Mouse (Mus musculus) hindbrain, embryonic 15.5 days (tissue): ENCODE data around the gene Mbtd1. TPM values are rescaled to one million over a fixed set of nuclear protein-coding genes. Genes with fewer than 3 reads are reported as not detected.

Experiments
- ATAC-seq: fragments of 200-750 bp; cut with Nextera tagmentation; 2 replicates; pipeline ENCODE4 v1.8.0; 2017; ENCODE audit warnings: low read depth, moderate number of reproducible peaks, moderate TSS enrichment; ENCODE audit not compliant: low FRiP score
- H3K27ac ChIP-seq: fragments of 300-500 bp; sonication (generic); replicated peaks from 2 replicates; pipeline ENCODE4 v1.5.1; 2015; ENCODE audit warnings: mild to moderate bottlenecking, inconsistent platforms
- H3K27me3 ChIP-seq: fragments of 300-500 bp; sonication (generic); 2 replicates; pipeline ENCODE4 v1.6.1; 2015; ENCODE audit warnings: control low read depth, inconsistent platforms
- H3K36me3 ChIP-seq: fragments of 300-500 bp; sonication (generic); 2 replicates; pipeline ENCODE4 v1.6.1; 2015; ENCODE audit warnings: control low read depth, inconsistent platforms
- H3K4me1 ChIP-seq: fragments of 300-500 bp; sonication (generic); replicated peaks from 2 replicates; pipeline ENCODE4 v1.6.1; 2015; ENCODE audit warnings: control low read depth, inconsistent platforms
- H3K4me2 ChIP-seq: fragments of 300-500 bp; sonication (generic); 2 replicates; pipeline ENCODE4 v1.6.1; 2015; ENCODE audit warnings: moderate library complexity, mild to moderate bottlenecking, inconsistent platforms
- H3K4me3 ChIP-seq: fragments of 300-500 bp; sonication (generic); 2 replicates; pipeline ENCODE4 v1.5.1; 2015; ENCODE audit warnings: mild to moderate bottlenecking, inconsistent platforms
- H3K9ac ChIP-seq: fragments of 300-500 bp; sonication (generic); 2 replicates; pipeline ENCODE4 v1.6.1; 2015; ENCODE audit warnings: inconsistent platforms
- H3K9me3 ChIP-seq: fragments of 300-500 bp; sonication (generic); 2 replicates; pipeline ENCODE4 v1.6.1; 2016; ENCODE audit warnings: control low read depth, inconsistent platforms
- WGBS: fragments of 180-500 bp; shearing (Covaris S2); methylation state at CpG from one replicate; pipeline ENCODE4 v1.1.7; 2015; 5-methylcytosine and 5-hydroxymethylcytosine counted together
- polyA plus RNA-seq: library from polyadenylated mRNA; unstranded; fragments of >200 nt; fragmentation: Nextera tagmentation; extraction: Ambion mirVana; gene quantifications from 2 replicates; pipeline ENCODE4 v1.2.1, GENCODE M21; 2015

The Mbtd1 gene
- polyA plus RNA-seq, 1 experiment from 2014 or later, result 22.3 TPM

GRCm38 (mm10) chr11:93969171-93969570 is 83.5 kb downstream of the Mbtd1 start:
- no peak for ATAC-seq
- Histone ChIP-seq H3K36me3 (peaks cover 17% of the 10 kb centered on the region), H3K27ac (peak overlapping the region; percentile 90), H3K9ac (0 out of 2 replicates have a peak overlapping the region, but pooled peaks have one; percentile 34), H3K4me2 (0 out of 2 replicates have a peak overlapping the region, but pooled peaks have one; percentile 48), H3K27me3 (no peaks in the 10 kb centered on the region), H3K9me3 (no peaks in the 10 kb centered on the region), H3K4me3 (no peak overlapping the region), H3K4me1 (peaks cover 27% of the 10 kb centered on the region)
- WGBS, result 94% methylated on average over 6 of the region's 6 CpGs

GRCm38 (mm10) chr11:93969799-93970198 is 84.1 kb downstream of the Mbtd1 start:
- peaks cover 10% of the 10 kb centered on the region for H3K36me3 ChIP-seq
- no peak overlapping the region for H3K4me2 ChIP-seq
- H3K27ac ChIP-seq, result no peak overlapping the region
- no peak for ATAC-seq
- WGBS, result 56% methylated on average over 1 of the region's 1 CpGs
- no peak overlapping the region for H3K4me3 ChIP-seq
- H3K27me3 ChIP-seq, result no peaks in the 10 kb centered on the region
- H3K9me3 ChIP-seq, result no peaks in the 10 kb centered on the region
- H3K4me1 ChIP-seq, result peaks cover 27% of the 10 kb centered on the region
- H3K9ac ChIP-seq, result no peak overlapping the region

GRCm38 (mm10) chr11:93972951-93973350 is 87.3 kb downstream of the Mbtd1 start:
- 87% methylated on average over 5 of the region's 5 CpGs for WGBS
- Histone ChIP-seq H3K4me3 (no peak overlapping the region), H3K27me3 (no peaks in the 10 kb centered on the region), H3K27ac (no peak overlapping the region), H3K9ac (no peak overlapping the region), H3K9me3 (no peaks in the 10 kb centered on the region), H3K4me2 (no peak overlapping the region), H3K4me1 (peaks cover 8% of the 10 kb centered on the region; the same call in 1 of the 2 replicates), H3K36me3 (no peaks in the 10 kb centered on the region)
- ATAC-seq, result no peak

GRCm38 (mm10) chr11:93979502-93980049 is 93.9 kb downstream of the Mbtd1 start:
- ATAC-seq, result no peak
- no peaks in the 10 kb centered on the region for H3K9me3 ChIP-seq

GRCm38 (mm10) chr11:93984619-93985018 is 99.0 kb downstream of the Mbtd1 start:
- Histone ChIP-seq H3K27ac (no peak overlapping the region), H3K4me1 (no peaks in the 10 kb centered on the region), H3K9me3 (no peaks in the 10 kb centered on the region), H3K27me3 (no peaks in the 10 kb centered on the region), H3K4me3 (no peak overlapping the region), H3K9ac (no peak overlapping the region), H3K36me3 (no peaks in the 10 kb centered on the region), H3K4me2 (no peak overlapping the region)
- ATAC-seq, result no peak
- WGBS, result 94% methylated on average over 3 of the region's 3 CpGs

More at GRCm38 (mm10) chr11:93979502-93980049, 93.9 kb downstream of the Mbtd1 start:
- no peaks in the 10 kb centered on the region for H3K27me3 ChIP-seq
- H3K4me1 ChIP-seq, result no peaks in the 10 kb centered on the region
- H3K27ac ChIP-seq, result no peak overlapping the region
- 32% methylated on average over 6 of the region's 6 CpGs for WGBS
- no peaks in the 10 kb centered on the region for H3K36me3 ChIP-seq
- no peak overlapping the region for H3K9ac ChIP-seq
- no peak overlapping the region for H3K4me2 ChIP-seq
- no peak overlapping the region for H3K4me3 ChIP-seq

- Histone ChIP-seq H3K36me3 (no peaks in the 10 kb centered on the region), H3K4me3 (no peak overlapping the region), H3K4me1 (no peaks in the 10 kb centered on the region), H3K4me2 (no peak overlapping the region), H3K27ac (no peak overlapping the region), H3K27me3 (no peaks in the 10 kb centered on the region), H3K9ac (no peak overlapping the region), H3K9me3 (no peaks in the 10 kb centered on the region)
- ATAC-seq, result no peak
- 92% methylated on average over 5 of the region's 5 CpGs for WGBS
Observed at GRCm38 (mm10) chr11:93985265-93985664, 99.6 kb downstream of the Mbtd1 start.

GRCm38 (mm10) chr11:93986298-93986697 is 100.6 kb downstream of the Mbtd1 start:
- Histone ChIP-seq H3K27ac (no peak overlapping the region), H3K9me3 (no peaks in the 10 kb centered on the region), H3K4me3 (no peak overlapping the region), H3K4me2 (no peak overlapping the region), H3K9ac (no peak overlapping the region), H3K4me1 (no peaks in the 10 kb centered on the region), H3K36me3 (no peaks in the 10 kb centered on the region), H3K27me3 (no peaks in the 10 kb centered on the region)
- ATAC-seq, result no peak

GRCm38 (mm10) chr11:93987026-93987425 is 101.4 kb downstream of the Mbtd1 start:
- H3K9me3 ChIP-seq, result no peaks in the 10 kb centered on the region
- WGBS, result 84% methylated on average over 4 of the region's 4 CpGs
- no peak overlapping the region for H3K27ac ChIP-seq
- no peaks in the 10 kb centered on the region for H3K4me1 ChIP-seq
- no peak overlapping the region for H3K4me2 ChIP-seq
- H3K9ac ChIP-seq, result no peak overlapping the region
- no peak overlapping the region for H3K4me3 ChIP-seq
- ATAC-seq, result no peak
- H3K36me3 ChIP-seq, result no peaks in the 10 kb centered on the region
- no peaks in the 10 kb centered on the region for H3K27me3 ChIP-seq

- Histone ChIP-seq H3K4me1 (no peaks in the 10 kb centered on the region), H3K4me2 (no peak overlapping the region), H3K9ac (no peak overlapping the region), H3K27me3 (no peaks in the 10 kb centered on the region), H3K36me3 (no peaks in the 10 kb centered on the region), H3K4me3 (no peak overlapping the region), H3K27ac (no peak overlapping the region), H3K9me3 (no peaks in the 10 kb centered on the region)
- ATAC-seq, result no peak
- 74% methylated on average over 8 of the region's 8 CpGs for WGBS
Observed at GRCm38 (mm10) chr11:93987625-93988327, 102.1 kb downstream of the Mbtd1 start.

GRCm38 (mm10) chr11:93988328-93989062 is 102.8 kb downstream of the Mbtd1 start:
- Histone ChIP-seq H3K9ac (no peak overlapping the region), H3K27me3 (no peaks in the 10 kb centered on the region), H3K4me2 (no peak overlapping the region), H3K9me3 (no peaks in the 10 kb centered on the region), H3K36me3 (no peaks in the 10 kb centered on the region), H3K27ac (no peak overlapping the region; the same call in 1 of the 2 replicates), H3K4me3 (no peak overlapping the region), H3K4me1 (no peaks in the 10 kb centered on the region)
- 75% methylated on average over 12 of the region's 12 CpGs for WGBS
- no peak for ATAC-seq

GRCm38 (mm10) chr11:93994531-93994930 is 108.9 kb downstream of the Mbtd1 start:
- Histone ChIP-seq H3K9me3 (no peaks in the 10 kb centered on the region), H3K4me2 (peak overlapping the region; percentile 87), H3K36me3 (no peaks in the 10 kb centered on the region), H3K27ac (peak overlapping the region; percentile 97), H3K4me1 (peaks cover 37% of the 10 kb centered on the region), H3K9ac (0 out of 2 replicates have a peak overlapping the region, but pooled peaks have one; percentile 4), H3K4me3 (peak overlapping the region; percentile 93), H3K27me3 (0 out of 2 replicates have a peak, but pooled peaks cover 3% of the 10 kb centered on the region)
- no peak for ATAC-seq
- WGBS, result 64% methylated on average over 5 of the region's 5 CpGs

GRCm38 (mm10) chr11:93995111-93995719 is 109.6 kb downstream of the Mbtd1 start:
- H3K4me1 ChIP-seq, result peaks cover 39% of the 10 kb centered on the region
- ATAC-seq, result peak; percentile 40; the same call in 1 of the 2 replicates
- H3K27me3 ChIP-seq, result 0 out of 2 replicates have a peak, but pooled peaks cover 3% of the 10 kb centered on the region
- H3K9ac ChIP-seq, result peak overlapping the region; percentile 89
- H3K36me3 ChIP-seq, result no peaks in the 10 kb centered on the region
- peak overlapping the region; percentile 97 for H3K27ac ChIP-seq
- peak overlapping the region; percentile 87 for H3K4me2 ChIP-seq
- H3K4me3 ChIP-seq, result peak overlapping the region; percentile 93
- H3K9me3 ChIP-seq, result no peaks in the 10 kb centered on the region
- WGBS, result 9% methylated on average over 15 of the region's 15 CpGs
